Mouse (Mus musculus): Measurements from ENCODE around the gene Rhbdf1.
"Not testable (repeated sequence)": the region's sequence is repeated elsewhere in the genome, so short reads cannot be mapped to it uniquely, and the experiment has no call there.

Rhbdf1 gene

GRCm38 (mm10) chr11:32225222-32226104, 3.4 kb upstream of the Rhbdf1 start:
- in situ Hi-C loops (cut with MboI; ENCODE audit: low pct_unique_long_range_greater_than_20kb in 1 of 2, low sequenced_read_pairs in 2 of 2, unreplicated experiment in 1 of 2): no loop called here

DNA sequence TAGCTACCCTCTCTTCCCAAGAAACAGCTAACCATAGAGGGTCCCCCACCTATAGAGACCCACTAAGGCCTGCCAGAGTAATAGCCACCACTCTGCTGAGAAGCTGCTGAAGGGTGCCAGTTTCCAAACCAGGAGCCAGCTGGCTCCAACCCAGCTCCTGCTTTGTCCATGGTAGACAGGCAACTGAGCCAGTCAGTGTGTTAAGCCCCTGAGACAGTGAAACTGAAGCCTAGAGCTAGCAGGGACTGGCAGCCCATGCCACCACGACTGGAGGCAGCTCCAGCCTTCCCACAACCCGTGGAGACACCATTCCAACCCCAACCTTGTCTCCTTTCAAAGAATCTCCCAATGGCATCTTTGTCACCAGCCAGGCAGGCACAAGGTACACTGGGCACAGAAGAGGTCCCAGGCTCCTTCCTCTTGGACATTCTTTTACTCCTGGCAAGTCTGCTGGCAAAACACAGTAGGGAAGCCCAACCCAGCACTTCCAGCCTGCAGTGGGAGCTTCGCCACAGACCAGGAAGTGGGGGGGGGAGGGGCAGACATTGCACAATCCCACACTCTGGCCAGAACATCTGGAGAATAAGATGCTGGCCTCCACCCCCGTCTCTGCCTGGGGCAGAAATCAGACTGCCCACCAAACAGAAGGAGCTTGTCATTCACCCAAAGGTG, 2.5 kb upstream of the Rhbdf1 start:
- in situ Hi-C loops (cut with MboI; ENCODE audit: low pct_unique_long_range_greater_than_20kb in 1 of 2, low sequenced_read_pairs in 2 of 2, unreplicated experiment in 1 of 2): no loop called here

GRCm38 (mm10) chr11:32223297-32223967, 1.3 kb upstream of the Rhbdf1 start:
- in situ Hi-C loops (cut with MboI; ENCODE audit: low pct_unique_long_range_greater_than_20kb in 1 of 2, low sequenced_read_pairs in 2 of 2, unreplicated experiment in 1 of 2): no loop called here

- in situ Hi-C loops (cut with MboI; ENCODE audit: low pct_unique_long_range_greater_than_20kb in 1 of 2, low sequenced_read_pairs in 2 of 2, unreplicated experiment in 1 of 2): no loop called here
Measured at GRCm38 (mm10) chr11:32222570-32223194, 582 bp upstream of the Rhbdf1 start.

DNA sequence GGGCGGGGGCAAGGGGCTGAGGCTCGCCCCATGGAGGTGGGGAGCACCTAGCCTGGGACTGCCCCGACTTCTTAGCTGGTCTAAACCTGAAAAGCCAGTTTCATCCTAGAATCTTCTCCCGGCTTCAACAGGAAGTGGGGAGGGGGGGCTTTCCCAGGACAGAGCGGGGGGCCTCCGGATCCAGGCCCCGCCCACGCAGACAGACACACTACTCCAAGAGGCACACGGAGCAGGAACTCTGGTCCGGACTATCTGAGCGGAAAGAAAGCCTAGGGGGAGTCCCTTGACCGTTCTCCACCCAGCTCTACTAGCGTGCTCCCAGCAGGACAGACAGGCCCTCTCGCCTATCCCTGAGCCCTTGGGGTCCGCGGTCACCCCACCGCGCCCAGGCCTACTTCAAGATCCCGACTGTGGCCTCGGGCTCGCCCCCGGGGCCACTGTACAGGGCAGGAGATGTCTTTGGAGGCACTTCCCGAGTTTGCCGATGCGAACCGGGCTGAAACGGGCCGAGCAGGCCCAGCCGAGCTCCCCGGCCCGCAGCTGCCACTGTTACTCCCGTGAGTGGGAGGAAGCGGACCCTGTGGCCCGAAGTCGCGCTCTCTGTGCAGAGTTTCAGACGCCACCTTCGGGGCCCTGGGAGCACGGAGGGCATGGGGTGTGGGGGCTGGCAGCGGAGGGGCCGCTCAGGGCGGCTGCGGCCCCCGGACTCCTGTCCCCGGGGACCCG, 712 bp downstream of the Rhbdf1 start:
- in situ Hi-C loops (cut with MboI; ENCODE audit: low pct_unique_long_range_greater_than_20kb in 1 of 2, low sequenced_read_pairs in 2 of 2, unreplicated experiment in 1 of 2): no loop called here

- in situ Hi-C loops (cut with MboI; ENCODE audit: low pct_unique_long_range_greater_than_20kb in 1 of 2, low sequenced_read_pairs in 2 of 2, unreplicated experiment in 1 of 2): no loop called here
Measured at GRCm38 (mm10) chr11:32220607-32221224, 1.4 kb downstream of the Rhbdf1 start.

- in situ Hi-C loops (cut with MboI; ENCODE audit: low pct_unique_long_range_greater_than_20kb in 1 of 2, low sequenced_read_pairs in 2 of 2, unreplicated experiment in 1 of 2): no loop called here
Measured at GRCm38 (mm10) chr11:32219287-32219686, 2.8 kb downstream of the Rhbdf1 start.

DNA sequence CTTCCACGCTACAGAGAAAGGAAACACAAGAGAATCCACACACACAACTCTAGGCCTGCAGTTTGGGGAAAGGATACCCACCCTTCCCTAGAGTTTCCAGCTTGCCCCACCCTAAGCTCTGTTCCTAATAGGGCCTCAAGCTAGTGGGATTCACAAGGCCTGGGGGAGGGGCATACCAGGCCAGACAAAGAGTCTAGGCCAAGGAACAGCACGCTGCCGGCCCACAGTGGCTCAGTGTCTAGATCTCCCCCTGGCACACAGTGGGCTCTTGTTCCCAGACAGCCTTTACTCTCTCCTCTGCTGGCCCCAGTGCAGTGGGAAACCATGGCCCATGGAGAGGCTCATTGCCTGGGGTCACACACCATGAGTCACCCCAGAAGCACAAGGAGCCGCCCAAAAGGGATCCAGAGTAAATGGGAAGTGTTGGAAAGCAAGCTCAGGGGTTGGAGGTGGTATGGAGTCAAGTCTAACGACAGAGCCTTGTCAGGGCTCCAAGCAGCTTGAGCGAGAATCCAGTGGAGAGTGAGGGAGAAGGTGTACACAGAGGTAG, 3.5 kb downstream of the Rhbdf1 start:
- in situ Hi-C loops (cut with MboI; ENCODE audit: low pct_unique_long_range_greater_than_20kb in 1 of 2, low sequenced_read_pairs in 2 of 2, unreplicated experiment in 1 of 2): no loop called here

- in situ Hi-C loops (cut with MboI; ENCODE audit: low pct_unique_long_range_greater_than_20kb in 1 of 2, low sequenced_read_pairs in 2 of 2, unreplicated experiment in 1 of 2): no loop called here
Measured at GRCm38 (mm10) chr11:32216851-32217250, 5.2 kb downstream of the Rhbdf1 start.

GRCm38 (mm10) chr11:32215372-32216162, 6.5 kb downstream of the Rhbdf1 start:
- in situ Hi-C loops (cut with MboI; ENCODE audit: low pct_unique_long_range_greater_than_20kb in 1 of 2, low sequenced_read_pairs in 2 of 2, unreplicated experiment in 1 of 2): no loop called here

GRCm38 (mm10) chr11:32210623-32211022, 11.5 kb downstream of the Rhbdf1 start:
- in situ Hi-C loops (cut with MboI; ENCODE audit: low pct_unique_long_range_greater_than_20kb in 1 of 2, low sequenced_read_pairs in 2 of 2, unreplicated experiment in 1 of 2): no loop called here

GRCm38 (mm10) chr11:32205058-32205873, 16.8 kb downstream of the Rhbdf1 start, which contains the start of gene Snrnp25:
TSS of gene Snrnp25 (plus strand) at chr11:32205415.
- in situ Hi-C loops (cut with MboI; ENCODE audit: low pct_unique_long_range_greater_than_20kb in 1 of 2, low sequenced_read_pairs in 2 of 2, unreplicated experiment in 1 of 2): no loop called here

GRCm38 (mm10) chr11:32201922-32202685, 20.0 kb downstream of the Rhbdf1 start:
- in situ Hi-C loops (cut with MboI; ENCODE audit: low pct_unique_long_range_greater_than_20kb in 1 of 2, low sequenced_read_pairs in 2 of 2, unreplicated experiment in 1 of 2): no loop called here

GRCm38 (mm10) chr11:32200992-32201391, 21.1 kb downstream of the Rhbdf1 start:
- in situ Hi-C loops (cut with MboI; ENCODE audit: low pct_unique_long_range_greater_than_20kb in 1 of 2, low sequenced_read_pairs in 2 of 2, unreplicated experiment in 1 of 2): not testable (repeated sequence)

DNA sequence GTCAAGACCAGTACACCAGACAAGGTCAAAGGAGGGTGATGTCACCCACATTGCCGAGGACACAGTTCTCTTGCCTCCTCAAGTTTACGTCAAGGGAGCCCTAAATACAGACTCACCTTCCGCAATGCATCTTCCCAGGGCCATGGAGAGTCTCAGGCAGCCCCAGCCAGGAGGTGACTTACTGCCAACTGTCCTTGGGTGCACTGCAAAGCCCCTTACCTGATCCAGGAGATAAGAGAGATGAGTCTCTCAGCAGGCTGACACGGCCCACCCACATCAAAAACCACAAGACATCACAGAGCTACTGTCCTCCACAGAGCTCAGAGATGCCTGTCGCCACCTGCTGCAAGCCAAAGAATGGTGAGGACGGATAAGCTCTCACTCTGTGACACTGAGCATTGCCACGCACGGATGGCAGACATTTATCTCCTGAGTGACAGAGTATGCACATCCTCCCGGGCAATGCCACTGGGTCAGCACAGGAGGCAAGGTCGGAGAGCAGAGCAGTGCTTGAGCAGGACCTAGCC, 22.0 kb downstream of the Rhbdf1 start, which contains the start of gene Il9r:
Gene Il9r (minus strand): TSS at position 205 of the 527 bp plus-strand sequence.
- in situ Hi-C loops (cut with MboI; ENCODE audit: low pct_unique_long_range_greater_than_20kb in 1 of 2, low sequenced_read_pairs in 2 of 2, unreplicated experiment in 1 of 2): no loop called here
